Mouse (Mus musculus) CH12.LX (cell line): ENCODE data around the gene Hcrtr2.

Experiments
- BHLHE40 ChIP-seq: IDR thresholded peaks from 2 replicates; pipeline ENCODE4 v1.6.1; 2011; ENCODE audit warnings: mild to moderate bottlenecking, low read depth, low read length, improper control_type of control experiment
- CHD1 ChIP-seq: IDR thresholded peaks from 2 replicates; pipeline ENCODE4 v1.6.1; 2012; ENCODE audit warnings: low read depth, low read length, improper control_type of control experiment, inconsistent platforms
- CTCF ChIP-seq, 2 experiments: IDR thresholded peaks in 1 of 2; conservative IDR thresholded peaks in 1 of 2; 2 replicates each; pipeline ENCODE4 v1.5.1; 2011 to 2012; ENCODE audit warnings: low read depth in 2 of 2, low read length in 2 of 2, improper control_type of control experiment in 1 of 2, inconsistent platforms in 1 of 2, mild to moderate bottlenecking in 1 of 2, moderate library complexity in 1 of 2
- E2F4 ChIP-seq: IDR thresholded peaks from 2 replicates; pipeline ENCODE4 v1.6.1; 2011; ENCODE audit warnings: low read depth, low read length, improper control_type of control experiment; ENCODE audit not compliant: insufficient replicate concordance
- EP300 ChIP-seq: IDR thresholded peaks from 2 replicates; pipeline ENCODE4 v1.6.1; 2011; ENCODE audit warnings: low read length, improper control_type of control experiment
- ETS1 ChIP-seq: conservative IDR thresholded peaks from 2 replicates; pipeline ENCODE4 v1.6.1; 2012; ENCODE audit warnings: low read depth, mild to moderate bottlenecking, inconsistent platforms, low read length, improper control_type of control experiment, moderate library complexity
- MAX ChIP-seq: IDR thresholded peaks from 2 replicates; pipeline ENCODE4 v1.6.1; 2011; ENCODE audit warnings: low read length, improper control_type of control experiment
- NRF1 ChIP-seq: IDR thresholded peaks from 2 replicates; pipeline ENCODE4 v1.6.1; 2014; ENCODE audit warnings: low read depth, mild to moderate bottlenecking, inconsistent platforms, low read length, improper control_type of control experiment, moderate library complexity
- POLR2A ChIP-seq: IDR thresholded peaks from 2 replicates; pipeline ENCODE4 v1.6.1; 2011; ENCODE audit warnings: low read depth, mild to moderate bottlenecking, improper control_type of control experiment, low read length
- USF1 ChIP-seq: IDR thresholded peaks from 2 replicates; pipeline ENCODE4 v1.6.1; 2014; ENCODE audit warnings: low read depth, mild to moderate bottlenecking, inconsistent platforms, low read length, improper control_type of control experiment
- ZNF384 ChIP-seq: IDR thresholded peaks from 2 replicates; pipeline ENCODE4 v1.6.1; 2012; ENCODE audit warnings: low read depth, low read length, improper control_type of control experiment, inconsistent platforms

GRCm38 (mm10) chr9:76257731-76258130 lies 65.9 kb downstream of the Hcrtr2 start:
- no peak for TF ChIP-seq CTCF (conservative IDR thresholded peaks at IDR 0.05 in 1 of 2, IDR thresholded peaks at IDR 0.05 in 1 of 2; ENCODE audit: low read depth in 2 of 2, low read length in 2 of 2)
- no peak for TF ChIP-seq NRF1
- no peak for TF ChIP-seq POLR2A
- no peak for TF ChIP-seq E2F4
- TF ChIP-seq CHD1 = no peak
- no peak for TF ChIP-seq ETS1
- no peak for TF ChIP-seq ZNF384
- no peak for TF ChIP-seq USF1
- TF ChIP-seq MAX = no peak
- no peak for TF ChIP-seq EP300
- no peak for TF ChIP-seq BHLHE40
